Comparison of ENCODE assay signal across 22 mouse cellular contexts in genomic region chr12:55867738-55868137, GRCm38 (mm10).
"Had no signal": no experiment of that assay in that cellular context is flagged by ENCODE, and none has a peak within 500 bp of the region (broad histone marks: within the 10 kb centered on the region; RNA-seq: fewer than 3 reads in every experiment).

No protein-coding gene starts in this region.

- H3K27ac ChIP-seq: intestine, embryonic 15.5 days; kidney, embryonic 15.5 days; left cerebral cortex, adult 2 months; liver, embryonic 15.5 days; macrophage; neural tube, embryonic 13.5 days; stomach, postnatal 0 days had no signal

- ATAC-seq: intestine, embryonic 15.5 days; lung, postnatal 0 days had no signal

- H3K9ac ChIP-seq: intestine, embryonic 15.5 days; kidney, embryonic 15.5 days; liver, embryonic 15.5 days; lung, embryonic 14.5 days; neural tube, embryonic 13.5 days had no signal

- H3K4me2 ChIP-seq: intestine, embryonic 15.5 days; kidney, embryonic 15.5 days; liver, embryonic 15.5 days; lung, embryonic 14.5 days; midbrain, embryonic 11.5 days; neural tube, embryonic 13.5 days had no signal

- H3K4me3 ChIP-seq: intestine, embryonic 15.5 days; kidney, embryonic 15.5 days; left cerebral cortex, adult 2 months; liver, embryonic 15.5 days; megakaryocyte, embryonic 14.5 days; neural tube, embryonic 13.5 days had no signal

- H3K27me3 ChIP-seq: intestine, embryonic 15.5 days; kidney, embryonic 15.5 days; liver, embryonic 15.5 days; megakaryocyte, embryonic 14.5 days; neural tube, embryonic 13.5 days had no signal

- H3K9me3 ChIP-seq: intestine, embryonic 15.5 days; liver, embryonic 15.5 days; megakaryocyte, embryonic 14.5 days had no signal

- H3K4me1 ChIP-seq: intestine, embryonic 15.5 days; kidney, embryonic 15.5 days; liver, embryonic 15.5 days; neural tube, embryonic 13.5 days had no signal

- DNase-seq: kidney, adult 11 months; kidney, adult 8-10 months; kidney, postnatal 10 days; kidney, postnatal 36 days; layer of hippocampus, postnatal 36 days; lung, embryonic 14.5 days; midbrain, embryonic 14.5 days; right cerebral cortex, postnatal 14 days; right cerebral cortex, postnatal 4 days; thymus, adult 2 months; thymus, postnatal 14 days; thymus, postnatal 4 days had no signal
